Mouse (Mus musculus) spleen, postnatal 10 days (tissue): ENCODE measurements around the gene Tmem26.
"Not testable (repeated sequence)": the region's sequence is repeated elsewhere in the genome, so short reads cannot be mapped to it uniquely, and the experiment has no call there.

Experiments used
- DNase-seq, 2 experiments: peaks; one replicate each; pipeline ENCODE4 v3.0.0; 2021 to 2022; ENCODE audit warnings: low spot score in 2 of 2

Tmem26 gene

DNA sequence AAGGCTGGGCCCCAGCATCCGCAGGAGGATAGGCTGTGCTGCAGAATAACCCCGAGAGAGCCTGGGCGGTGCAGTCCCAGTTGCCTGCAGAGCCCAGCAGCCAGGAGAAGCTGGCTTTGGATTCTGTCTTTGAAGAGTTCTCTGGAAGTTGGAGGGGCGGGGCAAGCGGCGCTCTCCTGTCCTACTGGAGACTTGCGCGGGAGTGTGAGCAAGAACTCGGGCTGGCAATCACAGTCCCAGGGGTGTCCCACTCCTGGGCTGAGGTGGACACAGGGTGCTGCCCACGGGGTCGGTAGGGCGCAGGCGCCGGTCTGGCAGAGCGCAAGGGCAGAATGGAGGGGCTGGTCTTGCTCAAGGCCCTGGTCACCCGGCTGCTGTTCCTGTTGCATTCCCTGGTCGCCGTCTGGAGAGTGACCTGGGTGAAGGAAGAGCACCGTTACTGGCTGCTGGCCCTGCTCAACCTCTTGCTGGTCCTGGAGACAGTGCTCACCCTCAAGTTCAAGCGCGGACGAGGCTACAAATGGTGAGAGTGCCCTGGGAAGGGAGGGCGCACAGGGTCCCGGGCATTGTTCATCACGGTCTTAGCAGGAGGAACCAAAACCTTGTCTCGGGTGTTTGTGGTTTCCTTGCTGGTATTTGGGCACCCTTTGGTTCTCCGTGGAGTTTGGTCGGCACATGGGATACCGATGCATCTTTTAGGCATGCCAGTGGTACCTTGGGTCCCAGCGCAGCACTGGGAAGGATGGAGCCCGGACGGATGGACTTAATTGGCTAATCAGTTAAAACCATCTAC, at the start of gene Tmem26:
Gene Tmem26, plus strand, starts transcription at position 79 of the 793 bp plus-strand sequence.
- peak; percentile 13 to 37 for DNase-seq

DNA sequence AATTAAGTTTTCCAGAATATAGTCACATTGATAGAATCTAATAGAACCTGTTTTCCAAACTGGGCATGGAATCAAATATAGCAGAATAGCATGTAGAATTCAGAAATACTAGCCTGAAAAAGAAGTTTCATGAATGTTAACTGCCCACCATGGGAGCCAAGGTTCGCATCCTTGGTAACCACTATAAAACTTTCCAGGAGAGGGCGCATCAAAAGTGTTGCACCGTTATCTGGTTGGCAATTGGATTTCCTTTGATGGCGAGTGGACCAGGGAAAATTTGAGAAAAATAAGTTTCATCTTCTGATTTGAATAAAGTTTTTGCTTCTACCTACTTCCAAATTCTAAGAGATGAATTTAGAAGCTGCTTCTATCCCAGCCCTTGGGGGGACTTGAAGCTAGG, 44.8 kb upstream of the Tmem26 start:
- no peak for DNase-seq

DNA sequence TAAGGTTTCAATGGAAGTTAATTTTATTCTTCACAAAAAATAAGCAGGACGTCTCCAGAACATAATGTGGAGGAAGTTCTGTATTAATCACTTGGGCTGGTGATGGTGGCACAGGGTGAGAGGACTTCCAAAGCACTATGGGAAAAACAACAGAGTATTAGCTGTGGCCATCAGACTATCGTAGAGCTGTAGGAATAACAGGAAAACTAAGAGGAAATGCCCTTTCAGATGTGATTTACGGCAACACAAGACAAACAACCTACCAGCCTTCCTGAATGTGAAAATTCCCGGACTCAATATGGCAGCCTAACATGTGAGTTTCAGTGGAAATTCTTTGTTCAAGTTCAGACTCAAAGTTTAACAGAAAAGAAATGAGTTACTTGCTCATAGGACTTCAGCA, 42.2 kb upstream of the Tmem26 start:
- no peak for DNase-seq

DNA sequence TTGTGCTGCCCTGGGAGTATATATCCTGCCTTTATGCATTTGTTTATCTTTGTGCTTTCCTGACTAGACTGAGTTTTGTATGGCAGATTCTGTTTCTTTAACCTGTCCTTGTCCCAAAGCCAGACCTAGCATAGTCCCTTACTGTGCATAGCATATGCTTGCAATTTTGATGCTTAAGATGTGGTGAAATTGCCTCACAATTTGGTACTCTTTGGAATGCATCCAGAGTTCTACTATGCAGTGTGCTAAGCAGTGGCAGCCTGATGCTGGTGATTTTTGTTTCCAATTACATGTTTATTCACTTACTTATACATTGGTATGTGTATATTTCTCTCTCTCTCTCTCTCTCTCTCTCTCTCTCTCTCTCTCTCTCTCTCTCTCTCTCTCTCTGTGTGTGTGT, 37.9 kb upstream of the Tmem26 start:
- no peak for DNase-seq

DNA sequence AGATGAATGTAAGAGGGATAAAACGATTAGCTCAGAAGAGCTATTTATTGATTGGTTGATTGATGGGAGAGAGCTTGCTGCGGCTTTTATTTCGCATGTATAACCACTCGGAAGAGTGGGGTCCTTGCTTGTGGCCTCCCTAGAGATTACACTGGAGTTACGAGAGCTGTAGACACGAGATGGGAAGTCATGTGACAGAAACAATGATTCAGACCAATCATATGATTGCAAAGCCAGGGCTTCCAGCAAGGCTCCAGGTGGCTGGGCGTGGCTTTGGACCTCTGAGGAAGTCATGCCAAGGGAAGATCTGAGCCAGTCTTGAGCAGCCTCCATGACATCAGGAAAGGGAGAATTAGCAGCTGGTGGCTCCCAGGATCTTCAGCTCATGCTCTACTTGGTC, 32.3 kb upstream of the Tmem26 start:
- no peak for DNase-seq

DNA sequence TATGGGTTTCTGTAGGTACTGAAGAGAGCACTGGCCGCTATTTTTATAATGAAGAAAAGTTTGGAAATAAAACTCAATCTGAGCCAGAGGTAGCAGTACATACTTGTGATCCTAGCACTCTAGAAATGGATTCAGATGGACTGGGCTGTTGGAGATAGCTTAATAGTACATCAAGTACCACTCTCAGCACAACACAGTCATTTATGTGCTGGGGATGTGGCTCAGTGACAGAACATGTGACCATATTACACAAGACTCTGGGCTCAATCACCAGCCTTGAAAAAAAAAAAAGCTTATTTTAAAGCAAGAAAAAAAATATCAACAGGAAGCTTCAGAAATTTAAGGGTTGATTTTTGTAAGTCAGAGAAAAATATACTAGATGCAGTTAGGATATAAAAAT, 31.0 kb upstream of the Tmem26 start:
- no peak for DNase-seq

DNA sequence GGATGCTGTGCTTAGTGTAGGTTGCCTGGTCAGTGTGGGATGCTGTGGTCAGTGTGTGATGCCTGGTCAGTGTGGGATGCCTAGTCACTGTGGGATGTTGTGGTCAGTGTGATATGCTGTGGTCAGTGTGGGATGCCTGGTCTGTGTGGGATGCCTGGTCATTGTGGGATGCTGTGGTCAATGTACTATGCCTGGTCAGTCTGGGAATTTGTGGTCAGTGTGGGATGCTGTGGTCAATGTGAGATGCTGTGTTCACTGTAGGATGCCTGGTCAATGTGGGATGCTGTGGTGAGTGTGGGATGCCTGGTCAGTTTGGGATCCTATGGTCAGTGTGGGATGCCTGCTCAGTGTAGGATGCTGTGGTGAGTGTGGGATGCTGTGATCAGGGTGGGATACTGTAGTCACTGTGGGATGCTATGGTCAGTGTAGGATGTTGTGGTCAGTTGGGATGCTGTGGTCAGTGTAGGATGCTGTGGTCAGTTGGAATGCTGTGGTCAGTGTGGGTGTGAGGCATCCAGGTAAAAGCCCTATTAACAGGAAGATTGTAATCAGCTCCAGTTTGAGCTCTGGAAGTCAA, 27.6 kb upstream of the Tmem26 start:
- no peak for DNase-seq

DNA sequence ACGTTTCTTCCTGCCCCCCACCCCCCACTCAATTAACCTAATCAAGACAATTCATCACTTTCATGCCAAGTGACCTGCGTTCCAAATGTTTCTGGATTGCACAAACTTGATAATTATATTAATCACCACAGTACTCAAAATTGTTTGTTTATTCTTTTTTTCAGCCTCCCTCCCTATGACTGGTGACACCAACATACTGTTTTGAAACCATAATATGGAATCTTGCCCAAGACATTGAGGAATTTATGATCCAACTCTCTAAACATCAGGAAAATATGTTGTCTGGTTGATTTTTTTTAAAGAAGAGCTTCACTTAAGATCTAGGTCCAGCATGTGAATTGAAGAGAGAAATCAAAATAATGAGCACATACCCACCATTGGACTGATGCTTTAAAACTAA, 19.2 kb upstream of the Tmem26 start:
- no peak for DNase-seq

DNA sequence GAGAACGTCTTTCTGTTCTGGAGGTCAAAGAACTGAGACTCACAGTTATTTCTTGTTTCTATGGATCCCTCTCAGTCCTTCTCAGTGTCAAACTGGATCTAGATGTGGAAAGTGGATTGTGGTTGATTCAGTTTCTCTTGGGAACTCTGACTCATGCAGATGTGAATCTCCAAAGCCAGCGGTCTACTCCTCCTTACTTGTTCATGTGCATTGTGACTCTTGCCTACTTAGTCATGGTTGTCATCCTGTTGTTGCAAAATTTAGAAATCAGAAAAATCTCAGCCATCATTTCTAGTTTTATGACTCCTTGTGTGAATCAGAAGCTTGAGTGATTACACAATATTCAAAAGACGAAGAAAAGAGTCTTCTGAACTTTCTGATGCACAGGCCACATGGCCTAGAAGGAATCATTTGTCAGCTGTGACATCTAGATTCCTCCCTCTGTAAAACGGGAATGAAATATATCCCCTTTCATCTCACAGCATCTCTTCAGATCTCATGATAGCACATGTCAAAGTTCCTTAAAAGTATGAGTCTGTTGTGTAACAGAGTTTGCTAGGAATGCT, 17.9 kb upstream of the Tmem26 start:
- DNase-seq, result no peak

DNA sequence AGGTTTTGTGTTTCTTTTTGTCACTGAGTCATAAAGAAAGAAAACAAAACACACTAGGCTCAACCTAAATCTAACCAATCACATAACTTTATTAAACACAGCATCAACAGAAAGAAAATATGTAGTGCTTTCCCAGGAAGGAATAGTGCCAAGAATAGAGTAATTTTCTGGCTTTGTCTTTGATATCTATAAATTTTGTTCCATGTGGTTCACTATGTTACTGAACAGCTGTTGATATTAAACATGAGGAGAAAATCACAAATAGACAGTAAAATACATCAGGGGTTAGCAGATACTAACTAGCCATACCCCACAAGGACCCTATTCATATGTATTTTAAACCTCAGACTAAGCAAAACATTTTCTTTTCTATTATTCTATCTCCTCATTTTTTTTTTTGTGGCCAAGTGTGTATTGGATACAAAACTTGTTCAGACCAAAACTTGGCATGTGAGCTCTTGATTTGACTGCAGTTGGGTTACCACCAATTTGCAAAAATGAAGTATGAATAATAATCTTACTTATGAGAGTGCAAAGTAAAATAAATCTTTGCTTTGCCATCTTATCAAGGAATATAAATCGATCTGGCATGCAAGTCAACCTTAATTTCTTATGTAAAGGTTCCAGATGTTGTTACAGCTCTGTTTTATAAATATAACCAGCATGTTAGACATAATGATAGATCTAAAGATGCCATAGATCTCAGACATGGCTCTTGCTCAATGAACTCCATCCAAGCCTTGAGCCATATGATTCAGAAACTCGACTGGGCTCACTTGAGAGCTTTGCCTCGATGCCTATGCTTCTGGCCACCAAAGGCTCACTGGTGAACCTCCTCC, 16.2 kb upstream of the Tmem26 start:
- DNase-seq, result no peak

DNA sequence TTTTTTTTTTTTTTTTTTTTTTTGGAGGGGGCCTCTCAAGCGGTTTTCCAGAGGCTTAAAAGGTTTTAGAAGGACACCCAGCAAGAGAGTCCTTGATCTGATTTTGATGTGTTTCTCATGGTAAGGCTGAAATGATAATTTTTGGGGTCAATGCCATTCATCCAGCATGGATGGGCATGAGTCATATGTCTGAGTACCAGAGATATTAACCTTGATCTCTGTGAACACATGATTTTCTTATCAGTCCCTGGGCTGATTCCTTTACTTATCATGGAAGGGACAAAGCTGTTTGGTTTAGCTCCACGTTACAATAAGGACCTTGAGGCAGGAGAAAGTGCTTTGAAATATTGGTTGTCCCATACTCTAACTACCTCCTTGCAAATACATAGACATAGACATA, 10.5 kb upstream of the Tmem26 start:
- DNase-seq, result no peak

DNA sequence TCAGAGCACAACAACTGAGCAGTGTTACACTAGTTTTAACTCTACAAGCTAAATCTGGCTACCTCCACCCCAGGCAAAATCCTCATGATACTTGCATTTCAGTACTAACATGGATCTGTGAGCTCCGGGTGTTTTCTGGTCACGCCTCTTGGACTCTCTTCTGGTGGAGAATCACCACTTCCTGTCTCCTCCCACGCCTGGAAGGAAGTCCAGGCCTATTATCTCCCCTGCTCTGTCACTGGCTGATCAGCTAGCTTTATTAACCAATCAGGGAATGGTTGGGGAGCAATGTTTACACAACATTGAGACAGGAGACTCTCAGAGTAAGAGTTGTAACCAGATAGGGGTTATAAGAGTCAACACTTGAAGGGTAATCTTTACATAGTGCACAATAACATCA, 9.1 kb upstream of the Tmem26 start:
- DNase-seq, result no peak

DNA sequence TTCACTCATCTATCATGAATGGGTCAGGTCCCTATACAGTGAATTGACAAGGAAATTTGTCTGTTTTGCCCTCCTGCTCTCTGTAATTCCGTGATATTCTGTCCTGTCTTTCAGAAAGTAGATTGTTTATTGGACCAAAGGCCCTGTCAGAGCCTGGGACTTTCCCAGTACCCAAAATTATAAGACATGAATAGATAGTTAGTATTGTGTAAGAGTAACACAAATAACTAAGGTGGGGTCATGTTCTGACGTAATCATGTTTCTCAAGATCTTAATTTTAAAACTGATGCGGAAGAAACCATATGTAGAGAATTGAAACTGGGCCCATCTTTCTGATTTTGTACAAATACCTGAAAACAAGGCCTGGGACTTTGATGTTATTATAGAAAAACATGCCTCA, 8.1 kb upstream of the Tmem26 start:
- DNase-seq, result no peak

DNA sequence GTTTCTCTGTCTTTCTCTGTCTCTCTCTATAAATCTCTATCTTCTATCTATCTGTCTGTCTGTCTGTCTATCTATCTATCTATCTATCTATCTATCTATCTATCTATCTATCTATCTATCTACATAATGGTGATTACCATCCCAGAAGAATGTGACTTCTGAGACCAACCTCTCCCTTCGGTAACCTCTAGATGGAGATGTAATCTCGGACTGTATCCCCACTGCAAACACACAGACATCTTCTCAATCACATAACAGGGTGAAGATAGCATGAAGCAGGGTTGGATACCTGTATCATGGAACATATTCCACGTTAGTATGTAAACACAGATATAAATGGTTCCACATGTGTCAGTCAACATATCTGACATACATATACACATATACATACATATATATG, 5.1 kb upstream of the Tmem26 start:
- no peak for DNase-seq

DNA sequence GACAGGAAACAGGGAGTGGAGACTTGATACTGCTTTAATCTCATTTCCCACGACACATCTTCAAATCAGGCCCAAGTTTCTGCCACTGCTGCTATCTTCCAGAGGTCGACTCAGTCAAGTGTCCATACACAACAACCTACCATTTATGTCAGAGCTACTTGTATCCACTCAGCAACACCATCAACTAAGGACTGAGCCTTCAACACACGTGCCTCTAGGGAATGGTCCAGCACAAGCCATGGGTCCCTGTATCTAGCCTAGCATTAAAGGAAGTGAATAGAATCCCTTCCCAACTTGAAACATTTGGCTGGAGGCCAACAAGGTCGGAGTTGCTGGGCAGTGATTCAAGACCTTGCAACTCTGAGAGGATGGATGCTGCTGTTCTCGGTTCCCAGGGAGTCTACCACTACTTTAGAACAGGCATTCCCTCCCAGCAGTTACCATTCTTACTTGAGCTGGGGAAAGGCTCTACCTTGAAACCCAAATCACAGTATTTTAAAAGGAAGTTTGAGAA, 2.5 kb upstream of the Tmem26 start:
- no peak for DNase-seq

DNA sequence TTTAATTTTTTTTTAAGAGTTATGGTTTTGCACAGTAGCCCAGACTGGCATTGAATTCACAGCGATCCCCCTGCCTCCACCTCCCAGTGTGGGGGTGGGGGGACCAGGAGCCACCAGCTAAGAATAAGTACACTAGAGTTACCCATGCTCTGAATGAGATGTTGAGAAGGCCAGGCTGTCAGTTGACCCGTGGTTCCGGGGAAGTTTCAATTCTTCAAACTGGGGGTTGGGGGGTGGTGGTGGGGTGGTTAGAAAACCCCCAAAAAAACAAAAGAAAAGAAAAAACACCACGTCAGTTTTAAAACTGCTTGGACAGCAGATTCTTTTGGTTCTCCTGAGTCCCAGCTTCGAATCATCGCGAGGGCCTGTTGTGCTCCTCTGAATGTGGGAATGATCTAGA, 431 bp upstream of the Tmem26 start:
- peak in 1 of 2 experiments; percentile 53 for DNase-seq

DNA sequence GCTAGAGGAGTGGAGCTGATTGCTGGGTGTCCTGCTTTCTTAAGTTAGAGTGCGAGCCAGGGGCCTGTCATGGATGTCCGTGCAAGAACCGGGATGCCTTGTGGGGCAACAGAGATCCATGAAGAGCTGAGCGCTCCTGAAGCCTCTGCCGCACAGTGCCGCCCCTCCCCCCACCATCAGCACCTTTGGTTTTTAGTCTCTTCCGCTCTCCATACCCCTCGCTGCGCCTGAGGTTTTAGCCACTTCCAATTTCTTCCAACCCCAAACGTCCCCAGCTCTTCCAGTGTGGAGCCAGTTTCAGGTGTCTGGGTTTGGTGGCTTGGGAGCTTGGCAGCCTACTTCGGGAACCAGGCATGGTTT, 895 bp downstream of the Tmem26 start:
- peak; percentile 22 to 60 for DNase-seq

DNA sequence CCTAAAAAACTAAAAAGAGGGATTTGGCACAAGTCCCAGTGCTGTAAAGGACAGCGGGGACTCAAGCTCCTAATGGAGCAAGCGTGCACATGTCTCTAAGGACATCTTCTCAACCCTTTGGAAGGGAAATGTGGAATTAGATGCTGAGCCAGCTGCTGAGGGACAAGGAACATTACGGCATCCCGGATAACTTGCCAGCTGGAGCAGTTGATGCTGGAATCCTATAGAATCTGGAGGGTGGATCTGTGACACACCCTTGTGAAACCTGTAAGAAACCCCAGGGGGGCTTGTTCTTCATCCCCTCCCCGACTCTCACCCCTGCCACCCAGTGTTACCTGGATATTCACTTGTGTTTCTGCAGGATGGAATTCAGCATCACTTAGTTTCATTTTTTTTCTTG, 4.0 kb downstream of the Tmem26 start:
- DNase-seq, result no peak

DNA sequence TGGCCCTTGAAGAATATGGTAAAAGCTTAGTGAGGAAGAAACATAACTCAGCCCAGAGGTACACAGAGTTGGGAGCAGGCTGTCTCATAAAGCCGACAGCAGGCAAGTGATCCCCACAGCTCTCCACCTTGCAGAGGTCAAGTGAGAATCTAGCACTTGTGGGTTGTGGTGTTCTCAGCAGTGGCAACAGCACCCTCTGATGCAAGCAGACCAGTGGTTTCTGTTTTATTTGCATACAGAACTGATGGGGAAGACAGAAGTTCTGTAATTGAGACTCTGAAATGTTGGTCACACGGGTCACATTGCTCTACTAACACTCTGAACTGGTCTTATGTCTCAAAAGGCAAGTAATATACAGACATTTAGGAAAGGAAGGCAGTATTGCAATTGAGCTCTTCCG, 12.2 kb downstream of the Tmem26 start:
- no peak for DNase-seq

DNA sequence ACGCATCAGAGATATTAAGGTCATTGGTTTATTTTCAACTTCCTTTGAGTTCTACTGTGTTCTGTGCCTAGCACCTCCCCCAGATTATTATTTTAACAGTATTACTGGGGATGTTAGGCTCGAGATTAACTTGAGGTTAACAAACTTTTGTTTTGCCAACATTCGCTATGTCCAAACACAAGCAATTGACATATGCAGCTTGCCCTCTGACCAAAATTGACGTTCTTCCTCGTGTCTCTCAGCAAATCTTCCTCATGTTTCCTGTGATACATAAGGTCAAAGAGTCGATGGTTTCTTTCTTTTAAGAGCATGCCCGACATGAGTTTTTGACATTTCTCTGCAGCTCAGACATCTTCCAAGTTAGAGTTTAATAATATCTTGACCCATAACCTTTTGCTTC, 13.9 kb downstream of the Tmem26 start:
- DNase-seq, result no peak

DNA sequence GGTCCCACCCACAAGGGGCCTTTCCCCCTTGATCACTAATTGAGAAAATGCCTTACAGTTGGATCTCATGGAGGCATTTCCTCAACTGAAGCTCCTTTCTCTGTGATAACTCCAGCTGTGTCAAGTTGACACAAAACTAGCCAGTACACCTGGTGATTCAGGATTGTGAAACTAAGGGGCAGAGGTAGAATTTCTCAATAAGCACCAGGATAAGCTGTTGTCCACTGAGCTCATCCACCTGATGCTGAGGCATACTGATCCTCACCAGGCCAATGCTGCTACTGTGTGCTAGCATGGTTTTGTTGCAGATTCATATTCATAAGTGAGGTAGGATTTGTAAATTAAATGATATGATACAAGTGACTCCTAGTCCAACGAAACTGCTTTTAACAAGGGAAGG, 15.5 kb downstream of the Tmem26 start:
- not testable (repeated sequence) for DNase-seq

DNA sequence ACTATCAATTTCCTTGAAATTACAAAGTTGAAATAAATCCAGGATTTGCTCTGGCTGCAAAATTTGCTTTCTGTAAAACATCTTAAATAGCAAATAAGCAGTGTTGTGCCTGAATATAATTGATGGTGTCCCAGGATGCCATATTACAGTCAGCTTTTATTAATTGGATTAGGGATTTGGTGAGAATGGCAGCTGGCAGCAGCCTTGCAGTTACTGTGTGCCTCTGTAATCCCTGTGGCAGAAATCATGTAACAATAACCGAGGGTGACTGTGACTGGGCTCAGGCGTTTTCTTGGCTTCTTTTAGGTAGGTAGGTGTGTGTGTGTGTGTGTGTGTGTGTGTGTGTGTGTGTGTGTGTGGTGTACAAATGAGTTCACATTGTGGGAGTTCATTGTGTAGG, 16.8 kb downstream of the Tmem26 start:
- DNase-seq, result no peak
